Mouse (Mus musculus): ENCODE results near the gene Ccdc96. TPM values are rescaled to one million over a fixed set of nuclear protein-coding genes. Genes with fewer than 3 reads are reported as not detected.
A peak's percentile ranks its signal among the peaks of the same experiment; 100 is the strongest.

Ccdc96 gene
- 0.15 and 0.24 TPM in 2 replicates for polyA plus RNA-seq (2015; fragmentation: Nextera tagmentation; extraction: Ambion mirVana)

GRCm38 (mm10) chr5:36484171-36484990 is at the start of gene Ccdc96, which contains the start of gene Tada2b:
Gene Ccdc96, plus strand, starts transcription at chr5:36484588.
Gene Tada2b, minus strand, starts transcription at chr5:36484285.
- peak within 1 kb of the TSS; percentile 92 for H3K4me2 ChIP-seq (replicated peaks)
- ATAC-seq (ENCODE audit: low FRiP score, low read depth) = peak; percentile 99
- H3K36me3 ChIP-seq = peaks cover 5% of the 10 kb centered on the region
- peak within 1 kb of the TSS; percentile 39; the same call in 1 of the 2 replicates for H3K27ac ChIP-seq
- H3K4me3 ChIP-seq = peak within 1 kb of the TSS; percentile 90
- peak within 1 kb of the TSS; percentile 92 for H3K9ac ChIP-seq
- peaks cover 25% of the 10 kb centered on the region for H3K27me3 ChIP-seq
- whole genome bisulfite sequencing = under 1% methylated on average over 87 of the region's 97 CpGs
- H3K9me3 ChIP-seq = no peaks in the 10 kb centered on the region
- peaks cover 27% of the 10 kb centered on the region for H3K4me1 ChIP-seq

- H3K9me3 ChIP-seq = no peaks in the 10 kb centered on the region
- H3K9ac ChIP-seq = no peak overlapping the region
- H3K36me3 ChIP-seq = no peaks in the 10 kb centered on the region
- H3K4me3 ChIP-seq = no peak overlapping the region
- 77% methylated on average over 4 of the region's 4 CpGs for WGBS
- H3K27me3 ChIP-seq = no peaks in the 10 kb centered on the region
- no peak for ATAC-seq (ENCODE audit: low FRiP score, low read depth)
- no peak overlapping the region for H3K4me2 ChIP-seq (replicated peaks)
- H3K27ac ChIP-seq = no peak overlapping the region
- no peaks in the 10 kb centered on the region for H3K4me1 ChIP-seq
Observed at GRCm38 (mm10) chr5:36436858-36437257, 47.5 kb upstream of the Ccdc96 start.

GRCm38 (mm10) chr5:36440741-36441140 is 43.6 kb upstream of the Ccdc96 start:
- Histone ChIP-seq H3K9ac (no peak overlapping the region), H3K36me3 (no peaks in the 10 kb centered on the region), H3K4me1 (peaks cover 26% of the 10 kb centered on the region), H3K27ac (no peak overlapping the region), H3K4me2 (replicated peaks) (no peak overlapping the region), H3K9me3 (no peaks in the 10 kb centered on the region), H3K4me3 (no peak overlapping the region), H3K27me3 (no peaks in the 10 kb centered on the region; the same call in 1 of the 2 replicates)
- 67% methylated on average over 3 of the region's 3 CpGs for WGBS
- no peak for ATAC-seq (ENCODE audit: low FRiP score, low read depth)

- no peak overlapping the region for H3K4me3 ChIP-seq
- ATAC-seq (ENCODE audit: low FRiP score, low read depth) = no peak
- H3K9me3 ChIP-seq = no peaks in the 10 kb centered on the region
- H3K9ac ChIP-seq = no peak overlapping the region
- H3K27ac ChIP-seq = no peak overlapping the region
- no peaks in the 10 kb centered on the region for H3K36me3 ChIP-seq
- WGBS = 37% methylated on average over 4 of the region's 4 CpGs
- H3K27me3 ChIP-seq = no peaks in the 10 kb centered on the region; the same call in 1 of the 2 replicates
- H3K4me1 ChIP-seq = peaks cover 27% of the 10 kb centered on the region
- no peak overlapping the region for H3K4me2 ChIP-seq (replicated peaks)
Observed at GRCm38 (mm10) chr5:36444611-36445010, 39.8 kb upstream of the Ccdc96 start.

- WGBS = 22% methylated on average over 8 of the region's 8 CpGs
- H3K27ac ChIP-seq = no peak overlapping the region; the same call in 1 of the 2 replicates
Observed at GRCm38 (mm10) chr5:36445028-36445427, 39.4 kb upstream of the Ccdc96 start.

GRCm38 (mm10) chr5:36446166-36446890 is 38.1 kb upstream of the Ccdc96 start:
- H3K4me1 ChIP-seq = peaks cover 30% of the 10 kb centered on the region
- no peak overlapping the region for H3K4me3 ChIP-seq
- H3K4me2 ChIP-seq (replicated peaks) = no peak overlapping the region
- H3K9me3 ChIP-seq = no peaks in the 10 kb centered on the region
- 36% methylated on average over 9 of the region's 9 CpGs for WGBS
- no peaks in the 10 kb centered on the region; the same call in 1 of the 2 replicates for H3K27me3 ChIP-seq
- no peak overlapping the region for H3K9ac ChIP-seq
- H3K27ac ChIP-seq = no peak overlapping the region
- ATAC-seq (ENCODE audit: low FRiP score, low read depth) = no peak
- H3K36me3 ChIP-seq = no peaks in the 10 kb centered on the region

More at GRCm38 (mm10) chr5:36445028-36445427, 39.4 kb upstream of the Ccdc96 start:
- Histone ChIP-seq H3K4me2 (replicated peaks) (no peak overlapping the region), H3K36me3 (no peaks in the 10 kb centered on the region), H3K9me3 (no peaks in the 10 kb centered on the region), H3K9ac (peak overlapping the region; percentile 36; the same call in 1 of the 2 replicates), H3K4me1 (peaks cover 27% of the 10 kb centered on the region), H3K4me3 (no peak overlapping the region), H3K27me3 (no peaks in the 10 kb centered on the region; the same call in 1 of the 2 replicates)
- no peak; the same call in 1 of the 2 replicates for ATAC-seq (ENCODE audit: low FRiP score, low read depth)

- Histone ChIP-seq H3K9me3 (no peaks in the 10 kb centered on the region), H3K4me3 (no peak overlapping the region), H3K27ac (no peak overlapping the region), H3K36me3 (no peaks in the 10 kb centered on the region), H3K4me1 (peaks cover 25% of the 10 kb centered on the region), H3K9ac (no peak overlapping the region), H3K4me2 (replicated peaks) (no peak overlapping the region), H3K27me3 (no peaks in the 10 kb centered on the region; the same call in 1 of the 2 replicates)
- WGBS = 94% methylated on average over 12 of the region's 12 CpGs
- ATAC-seq (ENCODE audit: low FRiP score, low read depth) = no peak
Observed at GRCm38 (mm10) chr5:36447872-36448271, 36.5 kb upstream of the Ccdc96 start.

GRCm38 (mm10) chr5:36449710-36450358 is 34.6 kb upstream of the Ccdc96 start:
- no peak for ATAC-seq (ENCODE audit: low FRiP score, low read depth)
- H3K9ac ChIP-seq = no peak overlapping the region
- WGBS = 67% methylated on average over 6 of the region's 6 CpGs

GRCm38 (mm10) chr5:36451119-36451518 is 33.3 kb upstream of the Ccdc96 start:
- ATAC-seq (ENCODE audit: low FRiP score, low read depth) = no peak; the same call in 1 of the 2 replicates
- Histone ChIP-seq H3K4me3 (no peak overlapping the region), H3K27me3 (no peaks in the 10 kb centered on the region; the same call in 1 of the 2 replicates), H3K27ac (no peak overlapping the region), H3K9me3 (no peaks in the 10 kb centered on the region), H3K4me2 (replicated peaks) (no peak overlapping the region), H3K4me1 (peaks cover 3% of the 10 kb centered on the region; the same call in 1 of the 2 replicates), H3K36me3 (no peaks in the 10 kb centered on the region), H3K9ac (no peak overlapping the region)
- WGBS = 23% methylated on average over 10 of the region's 10 CpGs

More at GRCm38 (mm10) chr5:36449710-36450358, 34.6 kb upstream of the Ccdc96 start:
- Histone ChIP-seq H3K4me2 (replicated peaks) (no peak overlapping the region), H3K36me3 (no peaks in the 10 kb centered on the region), H3K27me3 (no peaks in the 10 kb centered on the region), H3K27ac (no peak overlapping the region), H3K9me3 (no peaks in the 10 kb centered on the region), H3K4me1 (peaks cover 14% of the 10 kb centered on the region), H3K4me3 (no peak overlapping the region)

- Histone ChIP-seq H3K36me3 (no peaks in the 10 kb centered on the region), H3K27me3 (no peaks in the 10 kb centered on the region; the same call in 1 of the 2 replicates), H3K27ac (no peak overlapping the region), H3K9me3 (no peaks in the 10 kb centered on the region), H3K4me2 (replicated peaks) (no peak overlapping the region), H3K9ac (no peak overlapping the region), H3K4me1 (peaks cover 3% of the 10 kb centered on the region; the same call in 1 of the 2 replicates), H3K4me3 (no peak overlapping the region)
- WGBS = 65% methylated on average over 10 of the region's 10 CpGs
- no peak for ATAC-seq (ENCODE audit: low FRiP score, low read depth)
Observed at GRCm38 (mm10) chr5:36451872-36452389, 32.5 kb upstream of the Ccdc96 start.

- Histone ChIP-seq H3K9ac (no peak overlapping the region), H3K4me1 (peaks cover 3% of the 10 kb centered on the region; the same call in 1 of the 2 replicates), H3K4me3 (no peak overlapping the region), H3K36me3 (no peaks in the 10 kb centered on the region), H3K9me3 (no peaks in the 10 kb centered on the region), H3K27me3 (peaks cover 4% of the 10 kb centered on the region; the same call in 1 of the 2 replicates), H3K4me2 (replicated peaks) (no peak overlapping the region), H3K27ac (no peak overlapping the region)
- 86% methylated on average over 6 of the region's 6 CpGs for WGBS
- ATAC-seq (ENCODE audit: low FRiP score, low read depth) = no peak
Observed at GRCm38 (mm10) chr5:36452821-36453220, 31.6 kb upstream of the Ccdc96 start.

Measured in limb, embryonic 13.5 days (tissue).